Mouse (Mus musculus) hindbrain, postnatal 0 days (tissue): ENCODE results near the gene Pcbp1. TPM values are rescaled to one million over a fixed set of nuclear protein-coding genes. Genes with fewer than 3 reads are reported as not detected.

Experiments
- ATAC-seq: fragments of 200-750 bp; cut with Nextera tagmentation; 2 replicates; pipeline ENCODE4 v1.8.0; 2017; ENCODE audit warnings: mild to moderate bottlenecking, moderate TSS enrichment, moderate library complexity
- DNase-seq: peaks from one replicate; pipeline ENCODE4 v3.0.0-alpha.2; 2015; ENCODE audit warnings: low spot score
- H3K27ac ChIP-seq: fragments of 300-500 bp; sonication (generic); 2 replicates; pipeline ENCODE4 v1.5.1; 2014; ENCODE audit warnings: mild to moderate bottlenecking
- H3K27me3 ChIP-seq: fragments of 300-500 bp; sonication (generic); 2 replicates; pipeline ENCODE4 v1.6.1; 2014; ENCODE audit warnings: low read length, mixed read lengths; ENCODE audit not compliant: insufficient read depth
- H3K36me3 ChIP-seq: fragments of 300-500 bp; sonication (generic); 2 replicates; pipeline ENCODE4 v1.6.1; 2014; ENCODE audit warnings: low read length, mixed read lengths; ENCODE audit not compliant: insufficient read depth
- H3K4me1 ChIP-seq: fragments of 300-500 bp; sonication (generic); 2 replicates; pipeline ENCODE4 v1.6.1; 2014; ENCODE audit warnings: antibody characterized with exemption, low read length, mixed read lengths; ENCODE audit not compliant: insufficient read depth
- H3K4me2 ChIP-seq: fragments of 300-500 bp; sonication (generic); 2 replicates; pipeline ENCODE4 v1.6.1; 2014; ENCODE audit warnings: low read depth, mild to moderate bottlenecking, low read length, moderate library complexity, mixed read lengths
- H3K4me3 ChIP-seq: fragments of 300-500 bp; sonication (generic); 2 replicates; pipeline ENCODE4 v1.5.1; 2014; ENCODE audit warnings: low read length
- H3K9ac ChIP-seq: fragments of 300-500 bp; sonication (generic); replicated peaks from 2 replicates; pipeline ENCODE4 v1.6.1; 2014; ENCODE audit warnings: mild to moderate bottlenecking, low read length, moderate library complexity, mixed read lengths
- H3K9me3 ChIP-seq: fragments of 300-500 bp; sonication (generic); 2 replicates; pipeline ENCODE4 v1.6.1; 2016; ENCODE audit warnings: low read length, mixed read lengths
- CTCF ChIP-seq: IDR thresholded peaks from 2 replicates; pipeline ENCODE4 v1.5.1; 2016; ENCODE audit warnings: antibody characterized with exemption, control low read depth, low read depth
- WGBS: fragments of 180-500 bp; shearing (Covaris S2); extraction: QIAGEN DNeasy Blood & Tissue Kit; methylation state at CpG from one replicate; pipeline ENCODE4 v1.1.7; 2014; 5-methylcytosine and 5-hydroxymethylcytosine counted together
- polyA plus RNA-seq: library from polyadenylated mRNA; unstranded; fragments of >200 nt; fragmentation: Nextera tagmentation; extraction: Ambion mirVana; gene quantifications from 2 replicates; pipeline ENCODE4 v1.2.1, GENCODE M21; 2015
- total RNA-seq: library from RNA; depleted of rRNA; stranded (reverse); fragments of >200 nt; gene quantifications from 2 replicates; pipeline ENCODE4 v1.2.3, GENCODE M21; 2014

Pcbp1 gene
- total and polyA plus RNA-seq, 2 experiments from 2014 or later, result 61.7 to 300 TPM

DNA sequence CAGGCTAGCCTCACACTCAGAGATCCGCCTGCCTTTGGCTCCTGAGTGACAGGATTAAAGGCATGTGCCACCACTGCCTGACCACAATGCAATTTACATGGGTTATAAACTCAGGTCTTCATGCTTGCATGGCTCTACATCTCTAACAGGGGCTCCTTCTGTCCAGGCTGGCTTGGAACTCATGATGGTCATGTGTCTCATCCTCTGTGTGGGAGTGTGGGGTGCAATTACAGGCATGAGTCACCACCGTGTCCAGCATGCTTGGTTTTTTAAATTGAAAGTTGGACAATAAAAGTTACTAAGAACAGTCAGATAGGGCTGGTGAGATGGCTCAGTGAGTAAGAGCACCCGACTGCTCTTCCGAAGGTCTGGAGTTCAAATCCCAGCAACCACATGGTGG lies 12.8 kb downstream of the Pcbp1 start:
- Histone ChIP-seq H3K27me3 (no peaks in the 10 kb centered on the region), H3K4me2 (no peak overlapping the region), H3K9ac (no peak overlapping the region), H3K9me3 (no peaks in the 10 kb centered on the region), H3K4me3 (no peak overlapping the region), H3K27ac (no peak overlapping the region), H3K36me3 (no peaks in the 10 kb centered on the region), H3K4me1 (no peaks in the 10 kb centered on the region)
- ATAC-seq (no peak), DNase-seq (no peak)
- 95% methylated on average over 4 of the region's 4 CpGs for WGBS
- no peak for TF ChIP-seq CTCF

GRCm38 (mm10) chr6:86510979-86511378 lies 15.1 kb downstream of the Pcbp1 start:
- Histone ChIP-seq H3K27me3 (no peaks in the 10 kb centered on the region), H3K27ac (no peak overlapping the region), H3K4me1 (no peaks in the 10 kb centered on the region)

GRCm38 (mm10) chr6:86509866-86510200 lies 16.3 kb downstream of the Pcbp1 start:
- no peaks in the 10 kb centered on the region for H3K4me1 ChIP-seq
- DNase-seq (no peak), ATAC-seq (no peak)
- TF ChIP-seq CTCF, result no peak
- no peak overlapping the region for H3K4me2 ChIP-seq
- no peak overlapping the region for H3K27ac ChIP-seq
- H3K9ac ChIP-seq, result no peak overlapping the region
- H3K4me3 ChIP-seq, result no peak overlapping the region
- no peaks in the 10 kb centered on the region for H3K9me3 ChIP-seq
- H3K36me3 ChIP-seq, result no peaks in the 10 kb centered on the region
- H3K27me3 ChIP-seq, result no peaks in the 10 kb centered on the region
- WGBS, result 68% methylated on average over 3 of the region's 3 CpGs

More at GRCm38 (mm10) chr6:86510979-86511378, 15.1 kb downstream of the Pcbp1 start:
- Histone ChIP-seq H3K9me3 (no peaks in the 10 kb centered on the region), H3K4me3 (no peak overlapping the region), H3K9ac (no peak overlapping the region), H3K4me2 (no peak overlapping the region), H3K36me3 (no peaks in the 10 kb centered on the region)
- 81% methylated on average over 4 of the region's 4 CpGs for WGBS
- TF ChIP-seq CTCF, result no peak
- DNase-seq (no peak), ATAC-seq (no peak)

DNA sequence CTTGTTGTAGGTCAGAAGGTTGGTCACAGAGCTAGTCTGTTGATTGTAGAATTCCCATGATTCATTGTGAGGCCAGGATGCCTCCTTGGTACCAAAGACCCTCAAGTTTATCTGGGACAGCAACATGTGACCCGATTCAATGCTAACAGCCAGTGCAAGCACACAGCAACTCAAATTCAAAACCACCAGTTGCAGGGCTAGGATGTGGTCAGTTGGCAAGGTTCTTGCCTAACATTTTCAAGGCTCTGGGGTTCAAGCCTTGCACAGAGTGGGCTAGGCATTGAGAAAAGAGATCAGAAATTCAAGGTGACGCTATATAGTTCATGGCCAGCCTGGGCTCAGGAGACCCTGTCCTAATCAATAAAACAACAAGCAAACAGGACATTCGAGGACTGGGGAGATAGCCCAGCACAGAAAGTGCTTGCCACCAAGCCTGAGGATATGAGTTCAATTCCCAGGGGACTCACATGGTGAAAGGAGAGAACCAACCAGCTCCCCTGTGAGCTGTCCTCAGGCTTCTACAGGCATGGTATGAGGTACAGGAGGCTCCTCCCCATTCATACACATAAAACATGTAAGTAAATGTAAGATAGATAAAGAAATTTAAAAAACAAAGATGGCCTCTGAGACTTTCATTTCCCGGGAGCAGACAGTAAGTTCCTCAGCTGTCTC lies 16.8 kb downstream of the Pcbp1 start:
- Histone ChIP-seq H3K27ac (no peak overlapping the region), H3K9ac (no peak overlapping the region), H3K4me2 (no peak overlapping the region), H3K9me3 (no peaks in the 10 kb centered on the region), H3K36me3 (no peaks in the 10 kb centered on the region), H3K27me3 (no peaks in the 10 kb centered on the region), H3K4me1 (no peaks in the 10 kb centered on the region), H3K4me3 (no peak overlapping the region)
- TF ChIP-seq CTCF, result no peak
- ATAC-seq (no peak), DNase-seq (no peak)
- WGBS, result 85% methylated on average over 4 of the region's 4 CpGs

DNA sequence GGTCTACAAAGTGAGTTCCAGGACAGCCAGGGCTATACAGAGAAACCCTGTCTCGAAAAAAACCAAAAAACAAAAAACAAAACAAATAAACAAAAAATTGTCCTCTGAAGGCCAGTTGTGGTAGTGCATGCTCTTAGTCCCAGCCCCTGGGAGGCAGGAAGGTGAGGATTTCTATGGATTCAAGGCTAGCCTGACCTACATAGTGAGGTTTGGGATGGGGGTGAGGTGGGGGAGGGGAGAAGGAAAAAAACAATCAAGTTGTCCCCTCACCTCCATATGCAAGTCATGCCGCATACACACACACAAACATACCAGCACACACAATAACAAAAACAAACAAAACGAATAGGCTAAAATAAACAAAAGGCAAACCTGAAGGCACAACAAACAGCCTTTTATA lies 17.4 kb downstream of the Pcbp1 start:
- H3K9me3 ChIP-seq, result no peaks in the 10 kb centered on the region
- WGBS, result 84% methylated on average over 3 of the region's 3 CpGs
- no peak overlapping the region for H3K4me2 ChIP-seq
- 0 out of 2 replicates have a peak, but pooled peaks have one; percentile 1 for TF ChIP-seq CTCF
- DNase-seq (no peak), ATAC-seq (no peak)
- H3K4me1 ChIP-seq, result no peaks in the 10 kb centered on the region
- H3K27ac ChIP-seq, result no peak overlapping the region
- H3K27me3 ChIP-seq, result no peaks in the 10 kb centered on the region
- no peaks in the 10 kb centered on the region for H3K36me3 ChIP-seq
- H3K9ac ChIP-seq, result no peak overlapping the region
- no peak overlapping the region for H3K4me3 ChIP-seq

DNA sequence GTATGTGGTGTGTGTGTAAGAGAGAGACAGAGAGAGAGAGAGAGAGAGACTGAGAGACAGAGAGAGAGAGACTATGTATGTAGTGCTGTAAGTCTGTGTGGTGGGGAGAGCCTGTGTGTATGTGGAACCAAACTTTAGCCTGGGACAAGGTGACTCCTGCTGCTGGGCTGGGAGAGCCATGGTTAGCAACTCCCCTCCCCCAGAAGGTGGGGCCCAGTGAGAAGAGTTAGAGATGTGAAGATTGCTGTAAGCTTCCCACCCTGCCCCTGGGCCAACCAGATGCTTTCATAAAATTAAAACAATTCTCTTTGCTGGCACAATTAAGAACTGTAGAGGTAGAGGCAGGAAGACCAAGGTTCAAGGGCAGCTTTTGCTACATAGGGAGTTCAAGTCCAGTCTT lies 19.0 kb downstream of the Pcbp1 start:
- Histone ChIP-seq H3K4me1 (no peaks in the 10 kb centered on the region), H3K27ac (no peak overlapping the region), H3K4me3 (no peak overlapping the region), H3K4me2 (no peak overlapping the region), H3K9ac (no peak overlapping the region), H3K36me3 (no peaks in the 10 kb centered on the region), H3K9me3 (no peaks in the 10 kb centered on the region), H3K27me3 (no peaks in the 10 kb centered on the region)
- DNase-seq (no peak), ATAC-seq (no peak)
- TF ChIP-seq CTCF, result no peak

- Histone ChIP-seq H3K27me3 (no peaks in the 10 kb centered on the region), H3K4me2 (no peak overlapping the region)
- WGBS, result 87% methylated on average over 3 of the region's 3 CpGs
Observed at GRCm38 (mm10) chr6:86506309-86506708, 19.8 kb downstream of the Pcbp1 start.

More at GRCm38 (mm10) chr6:86506309-86506708, 19.8 kb downstream of the Pcbp1 start:
- no peak overlapping the region for H3K4me3 ChIP-seq
- ATAC-seq (no peak), DNase-seq (no peak)
- no peak overlapping the region for H3K27ac ChIP-seq
- no peaks in the 10 kb centered on the region for H3K9me3 ChIP-seq
- no peaks in the 10 kb centered on the region for H3K36me3 ChIP-seq
- no peak for TF ChIP-seq CTCF
- H3K4me1 ChIP-seq, result no peaks in the 10 kb centered on the region
- no peak overlapping the region for H3K9ac ChIP-seq
